Mouse (Mus musculus) forebrain, embryonic 15.5 days (tissue): ENCODE data around the gene Rsg1. TPM values are rescaled to one million over a fixed set of nuclear protein-coding genes. Genes with fewer than 3 reads are reported as not detected.

ENCODE experiments used
- ATAC-seq: fragments of 200-750 bp; cut with Nextera tagmentation; replicated peaks from 2 replicates; pipeline ENCODE4 v1.8.0; 2017; ENCODE audit warnings: mild to moderate bottlenecking, moderate TSS enrichment, moderate library complexity
- H3K27ac ChIP-seq: fragments of 300-500 bp; sonication (generic); replicated peaks from 2 replicates; pipeline ENCODE4 v1.5.1; 2015; ENCODE audit warnings: mild to moderate bottlenecking, inconsistent platforms
- H3K27me3 ChIP-seq: fragments of 300-500 bp; sonication (generic); 2 replicates; pipeline ENCODE4 v1.6.1; 2015; ENCODE audit warnings: inconsistent platforms
- H3K36me3 ChIP-seq: fragments of 300-500 bp; sonication (generic); 2 replicates; pipeline ENCODE4 v1.6.1; 2015; ENCODE audit warnings: mild to moderate bottlenecking, inconsistent platforms
- H3K4me1 ChIP-seq: fragments of 300-500 bp; sonication (generic); 2 replicates; pipeline ENCODE4 v1.6.1; 2015; ENCODE audit warnings: inconsistent platforms
- H3K4me2 ChIP-seq: fragments of 300-500 bp; sonication (generic); replicated peaks from 2 replicates; pipeline ENCODE4 v1.6.1; 2015; ENCODE audit warnings: mild to moderate bottlenecking, inconsistent platforms
- H3K4me3 ChIP-seq: fragments of 300-500 bp; sonication (generic); 2 replicates; pipeline ENCODE4 v1.5.1; 2015; ENCODE audit warnings: mild to moderate bottlenecking, inconsistent platforms
- H3K9ac ChIP-seq: fragments of 300-500 bp; sonication (generic); replicated peaks from 2 replicates; pipeline ENCODE4 v1.6.1; 2015; ENCODE audit warnings: mild to moderate bottlenecking, inconsistent platforms
- H3K9me3 ChIP-seq: fragments of 300-500 bp; sonication (generic); 2 replicates; pipeline ENCODE4 v1.6.1; 2016; ENCODE audit warnings: inconsistent platforms
- WGBS: fragments of 180-500 bp; shearing (Covaris S2); methylation state at CpG from one replicate; pipeline ENCODE4 v1.1.7; 2015; ENCODE audit warnings: mixed read lengths; 5-methylcytosine and 5-hydroxymethylcytosine counted together
- polyA plus RNA-seq: library from polyadenylated mRNA; unstranded; fragments of >200 nt; fragmentation: Nextera tagmentation; extraction: Ambion mirVana; gene quantifications from 2 replicates; pipeline ENCODE4 v1.2.1, GENCODE M21; 2015

The Rsg1 gene
- polyA plus RNA-seq, 1 experiment from 2014 or later, result 10.9 TPM

- no peak overlapping the region for H3K4me3 ChIP-seq
- H3K9me3 ChIP-seq, result no peaks in the 10 kb centered on the region
- peaks cover 51% of the 10 kb centered on the region for H3K27me3 ChIP-seq
- H3K9ac ChIP-seq, result no peak overlapping the region
- no peak overlapping the region for H3K27ac ChIP-seq
- ATAC-seq, result no peak
- no peak overlapping the region for H3K4me2 ChIP-seq
- no peaks in the 10 kb centered on the region for H3K36me3 ChIP-seq
- peaks cover 57% of the 10 kb centered on the region for H3K4me1 ChIP-seq
- 36% methylated on average over 15 of the region's 15 CpGs for WGBS
Measured at GRCm38 (mm10) chr4:141241861-141242260, 28.1 kb downstream of the Rsg1 start.

- Histone ChIP-seq H3K4me2 (no peak overlapping the region), H3K4me1 (peaks cover 66% of the 10 kb centered on the region), H3K36me3 (no peaks in the 10 kb centered on the region), H3K4me3 (no peak overlapping the region), H3K9ac (no peak overlapping the region), H3K27me3 (peaks cover 56% of the 10 kb centered on the region), H3K9me3 (no peaks in the 10 kb centered on the region), H3K27ac (no peak overlapping the region)
- WGBS, result 7% methylated on average over 11 of the region's 11 CpGs
- no peak for ATAC-seq
Measured at GRCm38 (mm10) chr4:141242651-141243241, 29.0 kb downstream of the Rsg1 start.

GRCm38 (mm10) chr4:141243636-141244035 is 29.9 kb downstream of the Rsg1 start:
- WGBS, result 66% methylated on average over 5 of the region's 5 CpGs
- Histone ChIP-seq H3K4me2 (no peak overlapping the region), H3K4me3 (no peak overlapping the region), H3K9ac (no peak overlapping the region), H3K27ac (no peak overlapping the region), H3K4me1 (peaks cover 74% of the 10 kb centered on the region), H3K36me3 (no peaks in the 10 kb centered on the region), H3K9me3 (no peaks in the 10 kb centered on the region), H3K27me3 (peaks cover 58% of the 10 kb centered on the region)
- no peak for ATAC-seq

GRCm38 (mm10) chr4:141244401-141244800 is 30.6 kb downstream of the Rsg1 start:
- Histone ChIP-seq H3K4me3 (no peak overlapping the region), H3K9ac (no peak overlapping the region), H3K9me3 (no peaks in the 10 kb centered on the region), H3K4me1 (peaks cover 67% of the 10 kb centered on the region), H3K36me3 (no peaks in the 10 kb centered on the region), H3K4me2 (no peak overlapping the region), H3K27me3 (peaks cover 57% of the 10 kb centered on the region), H3K27ac (peak overlapping the region; percentile 85)
- 34% methylated on average over 5 of the region's 5 CpGs for WGBS
- ATAC-seq, result 0 out of 2 replicates have a peak, but pooled peaks have one; percentile 11

DNA sequence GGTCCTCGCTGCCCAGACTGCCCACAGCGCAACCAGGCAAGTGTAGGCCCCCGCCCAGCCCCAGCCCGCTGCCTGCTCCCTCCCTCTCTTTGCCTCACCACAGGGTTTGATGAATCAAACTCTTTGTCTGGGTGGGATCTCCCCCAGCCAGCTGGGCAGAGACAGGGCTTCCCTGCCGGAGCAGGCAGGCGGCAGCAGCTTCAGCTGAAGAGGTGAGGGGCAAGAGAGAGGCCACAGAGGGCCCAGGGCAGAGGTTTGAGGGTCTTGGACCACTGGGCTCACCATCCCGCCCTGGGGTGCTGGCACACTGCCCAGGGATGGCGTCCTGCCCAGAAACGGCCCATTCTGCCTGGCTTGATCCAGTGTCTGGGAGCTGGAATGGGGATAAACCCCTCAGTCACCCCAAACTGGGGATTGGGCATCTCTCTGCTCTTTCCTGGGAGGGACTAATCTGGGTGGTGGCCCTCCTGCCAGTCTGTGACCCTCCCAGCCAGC is 31.2 kb downstream of the Rsg1 start:
- no peaks in the 10 kb centered on the region for H3K9me3 ChIP-seq
- peak; percentile 71 for ATAC-seq
- H3K4me1 ChIP-seq, result peaks cover 61% of the 10 kb centered on the region
- H3K27me3 ChIP-seq, result peaks cover 61% of the 10 kb centered on the region
- H3K4me2 ChIP-seq, result no peak overlapping the region
- WGBS, result 3% methylated on average over 9 of the region's 9 CpGs
- H3K4me3 ChIP-seq, result no peak overlapping the region
- H3K9ac ChIP-seq, result 0 out of 2 replicates have a peak overlapping the region, but pooled peaks have one; percentile 4
- H3K27ac ChIP-seq, result peak overlapping the region; percentile 85
- H3K36me3 ChIP-seq, result no peaks in the 10 kb centered on the region

- peaks cover 51% of the 10 kb centered on the region for H3K27me3 ChIP-seq
- H3K9ac ChIP-seq, result no peak overlapping the region
- peak overlapping the region; percentile 85; the same call in 1 of the 2 replicates for H3K27ac ChIP-seq
- ATAC-seq, result no peak
- WGBS, result 23% methylated on average over 24 of the region's 24 CpGs
- no peak overlapping the region for H3K4me3 ChIP-seq
- H3K9me3 ChIP-seq, result no peaks in the 10 kb centered on the region
- peaks cover 55% of the 10 kb centered on the region for H3K4me1 ChIP-seq
- H3K4me2 ChIP-seq, result no peak overlapping the region
- no peaks in the 10 kb centered on the region for H3K36me3 ChIP-seq
Measured at GRCm38 (mm10) chr4:141246089-141246997, 32.6 kb downstream of the Rsg1 start.

DNA sequence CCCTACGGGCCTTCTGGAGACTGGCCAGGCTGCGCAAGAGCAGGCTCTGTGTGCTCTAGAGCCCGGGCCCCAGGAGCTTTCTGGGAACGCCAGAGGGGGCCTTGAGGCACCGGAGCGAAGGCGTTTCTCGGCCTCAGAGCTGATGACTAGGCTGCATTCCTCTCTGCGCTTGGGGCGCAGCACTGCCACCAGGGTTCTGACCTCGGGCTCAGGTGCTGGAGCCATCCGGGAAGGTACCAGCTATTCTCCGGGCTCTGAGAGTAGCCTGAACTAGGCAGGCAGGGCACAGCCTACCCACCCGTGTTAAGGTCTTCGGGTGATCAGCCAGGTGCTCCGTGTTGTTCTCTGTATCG is 33.2 kb downstream of the Rsg1 start:
- Histone ChIP-seq H3K4me2 (peak overlapping the region; percentile 62), H3K9me3 (no peaks in the 10 kb centered on the region), H3K27me3 (peaks cover 45% of the 10 kb centered on the region), H3K4me3 (peak overlapping the region; percentile 43; the same call in 1 of the 2 replicates), H3K36me3 (no peaks in the 10 kb centered on the region), H3K4me1 (peaks cover 55% of the 10 kb centered on the region), H3K27ac (no peak overlapping the region), H3K9ac (no peak overlapping the region)
- ATAC-seq, result no peak
- WGBS, result 5% methylated on average over 17 of the region's 17 CpGs

DNA sequence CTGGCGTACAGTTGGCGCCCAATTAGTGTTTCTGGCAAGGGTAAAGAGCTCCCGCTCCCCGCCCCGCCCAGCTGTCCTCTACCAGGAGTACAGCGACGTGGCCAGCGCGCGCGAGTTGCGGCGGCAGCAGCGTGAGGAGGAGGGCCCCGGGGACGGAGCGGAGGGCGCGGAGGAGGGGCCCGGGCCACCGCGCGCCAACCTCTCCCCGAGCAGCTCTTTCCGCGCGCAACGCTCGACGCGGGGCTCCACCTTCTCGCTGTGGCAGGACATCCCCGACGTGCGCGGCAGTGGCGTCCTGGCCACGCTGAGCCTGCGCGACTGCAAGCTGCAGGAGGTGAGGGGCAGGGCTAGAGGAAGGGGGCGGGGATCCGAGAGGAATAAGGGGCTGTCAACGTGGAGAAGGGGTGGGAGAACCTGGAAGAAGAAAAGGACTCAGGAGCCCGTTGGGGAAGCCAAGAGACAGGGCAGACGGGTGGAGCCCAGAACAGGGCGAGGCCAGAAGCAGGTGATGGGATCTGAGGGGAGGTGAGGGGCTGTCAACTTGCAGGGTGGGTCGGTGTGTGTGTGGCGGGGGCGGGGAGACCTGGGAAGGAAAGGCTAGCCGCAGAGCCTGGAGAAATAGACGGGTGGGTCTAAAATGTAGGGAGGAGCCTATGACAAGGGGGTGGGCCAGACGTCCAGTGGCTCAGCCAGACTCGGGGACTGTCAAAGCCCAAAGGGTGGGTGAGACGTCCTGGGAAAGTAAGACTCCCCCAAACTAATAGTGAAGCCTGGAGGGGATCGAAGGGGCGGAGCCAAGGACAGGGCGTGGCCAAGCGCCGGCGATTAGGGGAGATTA is 34.2 kb downstream of the Rsg1 start:
- WGBS, result 1% methylated on average over 60 of the region's 60 CpGs
- ATAC-seq, result 0 out of 2 replicates have a peak, but pooled peaks have one; percentile 20
- Histone ChIP-seq H3K9ac (peak overlapping the region; percentile 41; the same call in 1 of the 2 replicates), H3K27me3 (peaks cover 38% of the 10 kb centered on the region), H3K4me2 (peak overlapping the region; percentile 62), H3K4me1 (peaks cover 46% of the 10 kb centered on the region), H3K36me3 (no peaks in the 10 kb centered on the region), H3K4me3 (peak overlapping the region; percentile 43), H3K27ac (no peak overlapping the region), H3K9me3 (no peaks in the 10 kb centered on the region)

GRCm38 (mm10) chr4:141248614-141248978 is 34.8 kb downstream of the Rsg1 start:
- 3% methylated on average over 11 of the region's 11 CpGs for WGBS
- peaks cover 45% of the 10 kb centered on the region for H3K4me1 ChIP-seq
- peak overlapping the region; percentile 62 for H3K4me2 ChIP-seq
- no peak overlapping the region for H3K27ac ChIP-seq
- no peaks in the 10 kb centered on the region for H3K9me3 ChIP-seq
- H3K4me3 ChIP-seq, result peak overlapping the region; percentile 43; the same call in 1 of the 2 replicates
- no peak for ATAC-seq
- no peak overlapping the region for H3K9ac ChIP-seq
- H3K27me3 ChIP-seq, result peaks cover 38% of the 10 kb centered on the region
- H3K36me3 ChIP-seq, result no peaks in the 10 kb centered on the region

DNA sequence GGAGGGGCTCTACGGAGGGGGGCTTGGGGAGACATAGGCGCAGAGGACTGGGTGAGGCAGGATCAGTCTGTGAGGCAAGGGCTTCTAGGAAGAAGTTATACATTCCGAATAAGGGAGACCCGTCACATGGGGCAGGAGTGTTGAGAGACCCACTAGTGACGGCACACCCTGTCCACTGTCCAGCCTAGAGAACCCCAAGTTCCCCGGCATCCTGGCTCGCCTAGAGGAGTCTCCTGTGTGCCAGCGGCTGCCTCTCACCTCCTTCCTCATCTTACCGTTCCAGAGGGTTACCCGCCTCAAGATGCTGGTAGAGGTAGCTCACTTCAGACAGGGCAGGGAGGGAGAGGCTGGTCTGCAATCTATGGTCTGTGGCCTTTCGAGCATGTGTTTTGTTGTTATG is 35.6 kb downstream of the Rsg1 start:
- no peaks in the 10 kb centered on the region for H3K9me3 ChIP-seq
- no peak overlapping the region for H3K9ac ChIP-seq
- ATAC-seq, result no peak
- no peak overlapping the region for H3K4me2 ChIP-seq
- no peak overlapping the region for H3K27ac ChIP-seq
- 75% methylated on average over 11 of the region's 11 CpGs for WGBS
- H3K4me3 ChIP-seq, result no peak overlapping the region
- no peaks in the 10 kb centered on the region for H3K36me3 ChIP-seq
- H3K4me1 ChIP-seq, result peaks cover 43% of the 10 kb centered on the region
- H3K27me3 ChIP-seq, result peaks cover 38% of the 10 kb centered on the region

- peaks cover 30% of the 10 kb centered on the region for H3K4me1 ChIP-seq
- H3K4me2 ChIP-seq, result no peak overlapping the region
- H3K9me3 ChIP-seq, result no peaks in the 10 kb centered on the region
- no peaks in the 10 kb centered on the region for H3K36me3 ChIP-seq
- H3K4me3 ChIP-seq, result no peak overlapping the region
- H3K9ac ChIP-seq, result no peak overlapping the region
- no peak for ATAC-seq
- 61% methylated on average over 8 of the region's 8 CpGs for WGBS
- H3K27me3 ChIP-seq, result peaks cover 37% of the 10 kb centered on the region
- no peak overlapping the region for H3K27ac ChIP-seq
Measured at GRCm38 (mm10) chr4:141251071-141251470, 37.3 kb downstream of the Rsg1 start.
